Comparison of ENCODE assay signal across 15 mouse cellular contexts in the genomic region with DNA sequence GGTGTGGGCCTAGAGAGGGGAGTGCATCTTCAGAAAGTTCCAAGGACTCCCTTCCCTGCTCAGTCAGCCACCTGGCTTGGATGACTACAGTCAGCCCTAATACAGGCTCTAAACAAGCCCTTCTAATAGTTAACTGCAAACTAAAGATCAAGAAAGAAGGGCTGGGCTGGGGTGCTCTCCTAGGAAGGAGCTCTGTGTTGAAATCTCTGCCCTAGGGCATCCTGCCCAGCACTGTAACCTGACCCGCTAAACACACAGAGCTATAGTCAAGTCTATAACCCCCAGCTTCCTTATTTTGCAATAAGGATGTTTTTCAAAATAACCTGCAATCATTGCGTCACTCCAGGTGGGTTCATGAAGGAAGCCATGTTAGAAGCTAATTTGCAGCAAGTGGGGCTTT. TPM values are rescaled to one million over a fixed set of nuclear protein-coding genes. Genes with fewer than 3 reads are reported as not detected.
A peak's percentile ranks its signal among the peaks of the same experiment; 100 is the strongest.
DNase-seq lines count a peak whose midpoint lies in the region; ATAC-seq and TF ChIP-seq lines count a peak whose summit lies in the region.
"Not testable (repeated sequence)": the region's sequence is repeated elsewhere in the genome, so short reads cannot be mapped to it uniquely, and the experiment has no call there.
"Had no signal": no experiment of that assay in that cellular context is flagged by ENCODE, and none has a peak within 500 bp of the region (broad histone marks: within the 10 kb centered on the region; RNA-seq: fewer than 3 reads in every experiment).

No protein-coding gene starts in this region.

- H3K27me3 ChIP-seq in forebrain, embryonic 11.5 days (ENCODE audit: control insufficient read depth, insufficient read depth, low read length); intestine, embryonic 16.5 days (replicated peaks; ENCODE audit: control insufficient read depth, insufficient read depth, low read length); liver, embryonic 16.5 days (ENCODE audit: control insufficient read depth, insufficient read depth, low read depth, low read length); lung, postnatal 0 days (replicated peaks; ENCODE audit: insufficient read depth, low read length): not testable (repeated sequence)

- DNase-seq in 3T3-L1 (ENCODE audit: low read depth, low spot score), result peak; percentile 68
- DNase-seq in forebrain, embryonic 11.5 days (ENCODE audit: low spot score), result peak; percentile 3
- peak; percentile 48 for DNase-seq in lung, postnatal 0 days (ENCODE audit: low spot score)
- DNase-seq in urinary bladder, postnatal 14 days (ENCODE audit: low spot score), result peak; percentile 53

- H3K9me3 ChIP-seq in forebrain, embryonic 11.5 days (ENCODE audit: control insufficient read depth, low read length); intestine, embryonic 16.5 days (ENCODE audit: control insufficient read depth, low read length); liver, embryonic 16.5 days (replicated peaks; ENCODE audit: control insufficient read depth, low read length); lung, postnatal 0 days (ENCODE audit: low read length): not testable (repeated sequence)

- H3K4me2 ChIP-seq in forebrain, embryonic 11.5 days (ENCODE audit: low read depth, low read length, severe bottlenecking); intestine, embryonic 16.5 days (ENCODE audit: low read depth, low read length); liver, embryonic 16.5 days (ENCODE audit: low read depth, low read length); lung, postnatal 0 days (replicated peaks; ENCODE audit: low read depth, low read length): not testable (repeated sequence)

- 40% methylated on average over 1 of the region's 2 CpGs for WGBS in forebrain, embryonic 11.5 days
- WGBS in intestine, embryonic 16.5 days, result 50% methylated on average over 1 of the region's 2 CpGs
- 83% methylated on average over 1 of the region's 2 CpGs for WGBS in liver, embryonic 16.5 days (ENCODE audit: insufficient replicate concordance)
- 20% methylated on average over 1 of the region's 2 CpGs for WGBS in lung, postnatal 0 days

- TF ChIP-seq EP300 in lung, postnatal 0 days (IDR thresholded peaks at IDR 0.05), result not testable (repeated sequence)

- not testable (repeated sequence) for H3K4me1 ChIP-seq in forebrain, embryonic 11.5 days (replicated peaks; ENCODE audit: control insufficient read depth, insufficient read depth, low read length); intestine, embryonic 16.5 days (ENCODE audit: control insufficient read depth, insufficient read depth, low read length); liver, embryonic 16.5 days (ENCODE audit: control insufficient read depth, low read depth, low read length); lung, postnatal 0 days (ENCODE audit: insufficient read depth, low read depth, low read length)

- not testable (repeated sequence) for H3K4me3 ChIP-seq in forebrain, embryonic 11.5 days (ENCODE audit: low read depth, low read length); intestine, embryonic 16.5 days (ENCODE audit: low read length); liver, embryonic 16.5 days (ENCODE audit: low read depth, low read length); lung, postnatal 0 days (ENCODE audit: low read depth, low read length)

- not testable (repeated sequence) for TF ChIP-seq CTCF in lung, postnatal 0 days (IDR thresholded peaks at IDR 0.05)

- peak; percentile 74 for ATAC-seq in common myeloid progenitor, adult 5-6 weeks (replicated peaks; ENCODE audit: low read depth, poor library complexity, severe bottlenecking)
- ATAC-seq in forebrain, embryonic 11.5 days (replicated peaks; ENCODE audit: low FRiP score), result not testable (repeated sequence)
- ATAC-seq in intestine, embryonic 16.5 days, result peak; percentile 38; the same call in 1 of the 2 replicates
- ATAC-seq in liver, embryonic 16.5 days (ENCODE audit: low read depth), result peak; percentile 51; the same call in 1 of the 2 replicates
- ATAC-seq in lung, postnatal 0 days, result peak; percentile 97
- ATAC-seq in megakaryocyte, adult 5-6 weeks (ENCODE audit: poor library complexity, severe bottlenecking), result peak; percentile 96

- not testable (repeated sequence) for H3K36me3 ChIP-seq in forebrain, embryonic 11.5 days (ENCODE audit: control insufficient read depth, insufficient read depth, low read length); intestine, embryonic 16.5 days (ENCODE audit: control insufficient read depth, insufficient read depth, low read length); liver, embryonic 16.5 days (ENCODE audit: control insufficient read depth, insufficient read depth); lung, postnatal 0 days (ENCODE audit: insufficient read depth, low read length)

- H3K27ac ChIP-seq in forebrain, embryonic 11.5 days (ENCODE audit: low read depth, low read length); intestine, embryonic 16.5 days (ENCODE audit: low read length); liver, embryonic 16.5 days (ENCODE audit: low read length); lung, postnatal 0 days (ENCODE audit: low read length): not testable (repeated sequence)

- not testable (repeated sequence) for H3K9ac ChIP-seq in forebrain, embryonic 11.5 days (ENCODE audit: low read length); intestine, embryonic 16.5 days (ENCODE audit: low read depth, low read length); liver, embryonic 16.5 days (ENCODE audit: low read depth, low read length); lung, postnatal 0 days (replicated peaks; ENCODE audit: low read depth)

RNA-seq across cellular contexts. Expression of gene Sytl3, which starts 19.2 kb away (rescaled TPM):
- 1.1 TPM in 1 of 2 replicates, not detected in the other for total RNA-seq in common myeloid progenitor, adult 5-6 weeks (2017)
- not detected in 2 replicates for polyA plus RNA-seq in forebrain, embryonic 11.5 days (2014; fragmentation: Nextera tagmentation; extraction: Ambion mirVana)
- polyA plus RNA-seq in intestine, embryonic 16.5 days (2015; fragmentation: Nextera tagmentation; extraction: Ambion mirVana), result 3.9 and 4.5 TPM in 2 replicates
- polyA plus RNA-seq in liver, embryonic 16.5 days (2015; fragmentation: Nextera tagmentation; extraction: Ambion mirVana), result 0.18 and 0.28 TPM in 2 replicates
- 0.40 and 0.67 TPM in 2 replicates for polyA plus RNA-seq in lung, postnatal 0 days (2015; fragmentation: Nextera tagmentation; extraction: Ambion mirVana)
- 5.4 and 7.3 TPM in 2 replicates for total RNA-seq in megakaryocyte, adult 5-6 weeks (2015)
- total RNA-seq in megakaryocyte, adult 5-6 weeks (2017), result 5.7 and 7.4 TPM in 2 replicates
- total RNA-seq: midbrain, postnatal 0 days had no signal
- polyA plus RNA-seq: adrenal gland, adult 2 months; embryonic facial prominence, embryonic 11.5 days; limb, embryonic 12.5 days; liver, embryonic 11.5 days; midbrain, embryonic 12.5 days; myocyte had no signal

RNA-seq across cellular contexts. Expression of gene Dynlt1f, which starts 22.4 kb away (rescaled TPM):
- 94.8 and 97.8 TPM in 2 replicates for total RNA-seq in common myeloid progenitor, adult 5-6 weeks (2017)
- 282 and 296 TPM in 2 replicates for polyA plus RNA-seq in forebrain, embryonic 11.5 days (2014; fragmentation: Nextera tagmentation; extraction: Ambion mirVana)
- 239 and 250 TPM in 2 replicates for polyA plus RNA-seq in intestine, embryonic 16.5 days (2015; fragmentation: Nextera tagmentation; extraction: Ambion mirVana)
- 64.6 and 76.0 TPM in 2 replicates for polyA plus RNA-seq in liver, embryonic 16.5 days (2015; fragmentation: Nextera tagmentation; extraction: Ambion mirVana)
- 185 and 188 TPM in 2 replicates for polyA plus RNA-seq in lung, postnatal 0 days (2015; fragmentation: Nextera tagmentation; extraction: Ambion mirVana)
- total RNA-seq in megakaryocyte, adult 5-6 weeks (2015), result 173 and 193 TPM in 2 replicates
- 134 and 140 TPM in 2 replicates for total RNA-seq in megakaryocyte, adult 5-6 weeks (2017)

Comparison
In these comparisons a context has a peak if more than half of its experiments do, and no peak if none do; other contexts are left out.
1. DNase-seq: peak in every context shown above with its lines; median percentile 68 in 3T3-L1; 53 in urinary bladder, postnatal 14 days; 48 in lung, postnatal 0 days; 3 in forebrain, embryonic 11.5 days.